In genomic region chr10:122931193-122931832, GRCm38 (mm10) we compare ENCODE assay signal across 9 mouse cellular contexts.
A peak's percentile ranks its signal among the peaks of the same experiment; 100 is the strongest.
DNase-seq lines count a peak whose midpoint lies in the region; ATAC-seq lines count a peak whose summit lies in the region.
"Had no signal": no experiment of that assay in that cellular context is flagged by ENCODE, and none has a peak within 500 bp of the region (broad histone marks: within the 10 kb centered on the region; RNA-seq: fewer than 3 reads in every experiment).

No protein-coding gene starts in this region.

- no peaks in the 10 kb centered on the region for H3K27me3 ChIP-seq in embryonic facial prominence, embryonic 15.5 days
- H3K27me3 ChIP-seq in heart, embryonic 11.5 days (ENCODE audit: control insufficient read depth, insufficient read depth, low read length), result no peaks in the 10 kb centered on the region
- H3K27me3 ChIP-seq in lung, embryonic 16.5 days (ENCODE audit: control insufficient read depth, insufficient read depth, low read depth, low read length), result no peaks in the 10 kb centered on the region

- peak; percentile 76 for ATAC-seq in embryonic facial prominence, embryonic 15.5 days (ENCODE audit: insufficient number of reproducible peaks, low FRiP score, low TSS enrichment, low read depth)
- ATAC-seq in heart, embryonic 11.5 days (replicated peaks; ENCODE audit: insufficient number of reproducible peaks, low FRiP score, low TSS enrichment), result no peak; the same call in 1 of the 2 replicates
- ATAC-seq in lung, embryonic 16.5 days (ENCODE audit: low read depth), result peak; percentile 79

- peak; percentile 65 for DNase-seq in layer of hippocampus, adult 11-12 months (ENCODE audit: low spot score)
- no peak for DNase-seq in layer of hippocampus, adult 9-10 months (ENCODE audit: low spot score)
- DNase-seq in kidney, postnatal 10 days, result peak; percentile 68
- peak; percentile 60 for DNase-seq in right cerebral cortex, postnatal 14 days
- no peak for DNase-seq in spleen, adult 12 weeks (ENCODE audit: low spot score)

- H3K9me3 ChIP-seq in embryonic facial prominence, embryonic 15.5 days (replicated peaks), result no peaks in the 10 kb centered on the region
- H3K9me3 ChIP-seq in heart, embryonic 11.5 days (replicated peaks; ENCODE audit: control insufficient read depth, low read length), result no peaks in the 10 kb centered on the region
- no peaks in the 10 kb centered on the region for H3K9me3 ChIP-seq in lung, embryonic 16.5 days (ENCODE audit: control insufficient read depth, low read length)

- whole genome bisulfite sequencing in embryonic facial prominence, embryonic 15.5 days, result 17% methylated on average over 13 of the region's 13 CpGs
- WGBS in heart, embryonic 11.5 days (ENCODE audit: insufficient replicate concordance), result 18% methylated on average over 13 of the region's 13 CpGs
- 20% methylated on average over 13 of the region's 13 CpGs for WGBS in lung, embryonic 16.5 days

- no peak overlapping the region for H3K4me2 ChIP-seq in embryonic facial prominence, embryonic 15.5 days (replicated peaks)
- peak overlapping the region; percentile 34 for H3K4me2 ChIP-seq in heart, embryonic 11.5 days
- H3K4me2 ChIP-seq in lung, embryonic 16.5 days (ENCODE audit: low read depth, low read length), result no peak overlapping the region

- H3K9ac ChIP-seq in embryonic facial prominence, embryonic 15.5 days, result no peak overlapping the region
- 0 out of 2 replicates have a peak overlapping the region, but pooled peaks have one; percentile 28 for H3K9ac ChIP-seq in heart, embryonic 11.5 days (ENCODE audit: low read depth, low read length)
- no peak overlapping the region for H3K9ac ChIP-seq in lung, embryonic 16.5 days (ENCODE audit: low read length)

- H3K4me1 ChIP-seq in embryonic facial prominence, embryonic 15.5 days, result peaks cover 43% of the 10 kb centered on the region
- peaks cover 30% of the 10 kb centered on the region for H3K4me1 ChIP-seq in heart, embryonic 11.5 days (ENCODE audit: control insufficient read depth, insufficient read depth, low read length)
- peaks cover 32% of the 10 kb centered on the region for H3K4me1 ChIP-seq in lung, embryonic 16.5 days (replicated peaks; ENCODE audit: control insufficient read depth, insufficient read depth, low read length)

- peak overlapping the region; percentile 71; the same call in 1 of the 2 replicates for H3K27ac ChIP-seq in embryonic facial prominence, embryonic 15.5 days (replicated peaks)
- H3K27ac ChIP-seq in heart, embryonic 11.5 days (ENCODE audit: low read depth, low read length), result no peak overlapping the region; the same call in 1 of the 2 replicates
- no peak overlapping the region for H3K27ac ChIP-seq in lung, embryonic 16.5 days (ENCODE audit: low read length)

- no peak overlapping the region for H3K4me3 ChIP-seq in embryonic facial prominence, embryonic 15.5 days (replicated peaks)
- no peak overlapping the region for H3K4me3 ChIP-seq in heart, embryonic 11.5 days (ENCODE audit: low read depth, low read length)
- no peak overlapping the region for H3K4me3 ChIP-seq in lung, embryonic 16.5 days (ENCODE audit: low read length)
- H3K4me3 ChIP-seq: erythroblast, embryonic 14.5 days had no signal

- no peaks in the 10 kb centered on the region for H3K36me3 ChIP-seq in embryonic facial prominence, embryonic 15.5 days
- H3K36me3 ChIP-seq in heart, embryonic 11.5 days (ENCODE audit: control insufficient read depth, insufficient read depth, low read length), result no peaks in the 10 kb centered on the region
- no peaks in the 10 kb centered on the region for H3K36me3 ChIP-seq in lung, embryonic 16.5 days (ENCODE audit: control insufficient read depth, insufficient read depth, low read length)

Comparison
In these comparisons a context has a peak if more than half of its experiments do, and no peak if none do; other contexts are left out.
1. DNase-seq: peak in layer of hippocampus, adult 11-12 months (single experiment), kidney, postnatal 10 days (single experiment) and right cerebral cortex, postnatal 14 days (single experiment); none in layer of hippocampus, adult 9-10 months (single experiment) and spleen, adult 12 weeks (single experiment).